Mouse (Mus musculus) T-helper 1 cell (primary cell): ENCODE results near the gene Creld2.

Experiments used
- in situ Hi-C: fragments of 300-600 bp; cut with MboI, MseI; formaldehyde crosslinking; loops from one replicate; pipeline ENCODE4 v1.15.1; 2025; ENCODE audit warnings: high pct_unique_total_duplicates

Creld2 gene

DNA sequence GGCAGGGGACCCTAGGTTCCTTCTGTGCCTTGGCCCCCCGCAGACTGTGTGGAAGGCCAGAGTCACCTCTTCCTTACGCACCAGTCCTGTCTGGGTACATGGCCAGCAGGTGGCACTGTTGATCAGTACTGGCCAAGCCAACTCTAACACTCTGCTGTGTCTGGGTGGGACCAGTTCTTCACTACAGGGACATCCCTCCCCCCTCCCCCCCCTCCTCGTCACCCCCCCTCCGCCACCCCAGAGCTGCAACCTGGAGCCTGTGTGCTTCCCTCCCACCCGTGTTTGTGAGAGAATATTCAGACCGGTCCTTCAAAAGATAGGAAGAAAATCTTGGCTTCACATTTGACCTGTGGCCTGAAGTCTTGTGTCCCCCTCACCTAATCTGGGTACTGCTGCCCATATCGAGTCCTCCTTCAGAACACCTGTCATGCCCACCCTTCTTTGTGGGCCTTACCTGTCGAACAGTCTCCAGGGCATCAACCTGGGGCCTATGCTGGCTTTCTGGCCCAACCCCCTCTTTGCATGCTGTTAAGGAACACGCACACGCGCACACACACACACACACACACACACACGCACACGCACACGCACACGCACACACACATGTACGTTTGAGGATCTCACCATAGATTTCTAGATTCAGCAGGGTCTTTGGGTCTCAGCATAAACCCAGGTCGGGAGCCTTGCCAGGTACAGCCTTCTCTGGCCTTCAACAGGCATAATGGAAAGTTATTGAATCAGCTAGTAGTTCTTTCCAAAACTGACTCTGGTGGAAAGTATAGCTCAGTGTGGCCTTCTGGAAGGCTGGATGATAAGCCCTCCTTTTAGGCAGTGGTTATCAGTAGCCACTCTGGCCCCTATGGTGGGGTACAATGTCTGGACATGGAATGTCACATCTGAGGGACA is 9.6 kb downstream of the Creld2 start:
- in situ Hi-C loops = loop anchor here (5.0 kb wide), 2 partner anchors 38 to 93 kb away; no protein-coding TSS in a partner anchor

DNA sequence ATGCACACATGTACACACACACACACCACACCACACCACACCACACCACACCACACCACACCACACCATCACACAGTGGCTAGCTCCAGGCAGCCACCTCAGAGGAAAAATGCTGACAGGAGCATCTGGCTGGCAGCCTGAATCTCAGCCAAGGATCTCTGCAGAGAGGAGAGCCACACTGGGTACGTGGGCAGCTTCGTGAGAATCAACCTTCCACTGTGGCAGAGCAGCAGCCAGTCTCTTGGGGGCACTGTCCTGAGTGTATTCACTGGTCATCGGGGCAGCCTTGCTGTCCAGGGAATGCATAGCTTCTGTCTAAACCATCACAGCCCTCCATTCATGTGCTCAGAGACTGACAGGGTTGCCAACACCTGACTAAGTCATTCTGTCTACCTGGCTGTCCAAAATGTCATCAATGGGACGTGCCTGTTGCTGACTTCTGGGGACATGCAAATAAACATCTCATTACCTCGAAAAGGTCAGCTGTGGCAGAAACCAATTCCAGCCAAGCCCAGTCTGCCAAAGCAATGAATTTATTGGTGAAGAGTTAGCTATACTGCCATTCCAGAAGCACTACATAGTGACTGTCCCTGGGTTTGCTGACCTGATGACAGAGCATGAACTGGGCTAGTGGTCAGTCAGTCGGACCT is 10.5 kb downstream of the Creld2 start:
- in situ Hi-C loops = loop anchor here (5.0 kb wide), 2 partner anchors 37 to 92 kb away; no protein-coding TSS in a partner anchor

DNA sequence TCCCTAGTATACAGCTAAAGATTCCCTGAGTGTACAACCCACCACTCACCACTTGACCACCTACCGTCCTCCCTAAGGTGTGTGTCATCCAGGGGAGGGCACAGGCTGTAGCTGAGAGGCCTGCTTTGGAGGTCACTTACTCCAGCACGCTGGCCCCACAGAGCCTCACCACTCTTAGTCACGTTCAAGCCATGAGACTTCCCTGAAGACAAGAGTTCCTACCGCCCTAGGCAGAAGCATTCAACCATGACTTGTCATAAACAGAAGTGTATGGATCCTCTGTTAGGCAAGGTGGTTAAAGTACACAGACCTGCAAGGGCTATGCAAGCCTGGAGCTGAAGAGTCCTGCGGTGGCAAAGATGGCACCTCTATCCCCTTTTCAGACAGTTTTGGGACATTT is 11.2 kb downstream of the Creld2 start:
- in situ Hi-C loops = no loop called here

DNA sequence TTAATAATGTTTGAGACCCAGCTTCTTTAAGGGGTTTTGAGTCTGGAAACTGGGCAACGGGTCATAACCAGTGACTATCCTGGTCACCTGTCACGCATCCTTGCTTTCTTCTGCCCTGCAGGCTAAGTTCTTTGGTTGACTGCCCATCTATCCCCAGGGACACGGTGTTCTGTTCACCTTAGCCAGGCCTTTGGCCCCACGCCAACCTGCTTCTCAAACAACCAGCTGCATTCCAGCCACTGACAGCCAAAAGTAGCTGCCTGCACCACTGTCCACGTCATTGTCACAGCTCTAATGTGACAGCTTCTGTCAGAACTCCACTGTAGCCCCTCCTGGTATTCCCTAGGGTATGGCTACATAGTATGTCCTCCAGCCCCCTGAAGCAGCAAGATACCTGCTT is 12.0 kb downstream of the Creld2 start:
- in situ Hi-C loops = no loop called here

DNA sequence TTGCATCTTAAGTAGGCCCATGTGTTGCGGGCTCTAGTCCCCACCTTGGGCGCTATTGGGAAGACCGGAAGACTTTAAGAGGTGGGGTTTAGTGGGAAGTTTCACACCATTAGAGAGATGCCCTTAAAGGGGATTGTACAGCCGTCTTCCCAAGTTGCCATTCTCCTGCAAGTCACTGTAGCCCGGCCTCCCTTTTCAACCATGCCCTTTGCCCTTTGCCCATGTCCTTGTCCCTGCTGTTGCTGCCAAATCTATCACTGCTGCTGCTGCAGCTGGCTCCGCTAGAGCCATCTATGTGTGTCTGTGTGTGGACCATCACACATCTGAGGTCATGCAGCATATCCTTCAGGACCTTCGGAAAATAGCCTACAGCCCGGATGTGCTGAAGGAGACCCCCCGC is 13.1 kb downstream of the Creld2 start:
- in situ Hi-C loops = no loop called here

DNA sequence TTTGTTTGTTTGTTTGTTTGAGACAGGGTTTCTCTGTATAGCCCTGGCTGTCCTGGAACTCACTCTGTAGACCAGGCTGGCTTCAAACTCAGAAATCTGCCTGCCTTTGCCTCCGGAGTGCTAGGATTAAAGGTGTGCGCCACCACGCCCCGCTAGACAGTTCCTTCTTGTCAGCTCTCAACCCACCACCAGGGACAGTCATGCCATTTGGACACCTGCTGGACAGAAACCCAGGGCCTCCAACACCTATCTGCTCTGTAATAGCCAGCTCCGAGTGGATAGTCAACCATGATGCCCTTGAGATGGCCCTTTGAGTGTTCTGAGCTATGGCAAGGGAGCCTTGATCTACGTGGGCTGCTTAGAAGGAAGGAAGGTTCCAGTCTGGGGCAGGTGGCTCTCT is 16.6 kb downstream of the Creld2 start:
- in situ Hi-C loops = no loop called here

DNA sequence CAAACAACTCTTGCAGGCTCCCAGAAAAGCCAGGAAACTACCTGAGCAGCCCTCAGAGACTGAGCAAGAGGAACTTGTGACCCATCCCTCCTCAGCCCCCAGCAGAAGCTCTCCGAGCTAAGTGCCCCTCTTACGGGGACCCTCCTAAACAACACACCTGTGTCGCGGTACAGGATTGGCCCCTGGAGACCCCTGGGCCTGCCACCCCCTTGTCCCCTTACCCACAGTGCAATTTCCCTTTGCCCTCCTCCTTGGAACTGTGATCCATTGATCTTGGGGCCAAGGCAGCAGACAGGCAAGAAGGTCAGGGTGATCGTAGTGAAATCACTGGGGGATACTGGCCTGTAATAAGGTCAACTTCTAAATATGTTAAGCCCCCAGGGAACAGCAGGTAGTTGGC is 17.1 kb downstream of the Creld2 start:
- in situ Hi-C loops = no loop called here

DNA sequence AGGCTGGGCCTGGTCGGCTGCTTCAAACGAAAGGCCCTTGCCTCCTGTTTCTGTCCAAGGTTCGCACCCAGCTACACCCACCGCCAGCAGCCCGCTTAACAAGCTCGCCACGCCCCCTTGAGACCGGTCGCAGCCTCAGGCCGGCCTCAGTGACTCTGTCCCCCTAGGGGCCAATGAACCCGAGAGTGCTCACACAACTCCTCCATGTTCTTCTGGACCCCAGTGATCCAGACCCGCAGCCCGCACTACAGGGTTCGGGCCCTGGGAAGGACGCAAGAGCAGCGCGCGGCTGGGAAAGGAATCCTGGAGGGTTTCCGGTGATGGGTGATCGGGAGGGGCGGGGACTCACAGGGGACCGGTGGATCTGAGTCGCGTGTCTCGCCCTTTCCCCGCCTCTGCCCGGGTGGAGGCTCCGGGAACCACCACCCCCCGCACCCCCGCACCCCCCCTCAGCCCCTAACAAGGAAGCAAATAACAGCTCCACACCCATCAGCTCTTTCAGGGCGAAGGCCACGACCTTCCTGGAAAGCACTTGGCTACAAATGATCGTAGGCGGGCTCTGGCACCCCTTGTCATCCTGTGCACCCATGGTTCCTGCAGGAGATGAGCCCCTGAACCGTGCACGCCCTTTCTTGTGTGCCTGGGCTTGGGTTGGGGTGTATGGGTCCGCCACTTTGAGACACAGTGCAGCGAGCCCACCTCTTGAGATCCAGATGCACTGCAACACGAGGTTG is 17.9 kb downstream of the Creld2 start:
- in situ Hi-C loops = no loop called here

DNA sequence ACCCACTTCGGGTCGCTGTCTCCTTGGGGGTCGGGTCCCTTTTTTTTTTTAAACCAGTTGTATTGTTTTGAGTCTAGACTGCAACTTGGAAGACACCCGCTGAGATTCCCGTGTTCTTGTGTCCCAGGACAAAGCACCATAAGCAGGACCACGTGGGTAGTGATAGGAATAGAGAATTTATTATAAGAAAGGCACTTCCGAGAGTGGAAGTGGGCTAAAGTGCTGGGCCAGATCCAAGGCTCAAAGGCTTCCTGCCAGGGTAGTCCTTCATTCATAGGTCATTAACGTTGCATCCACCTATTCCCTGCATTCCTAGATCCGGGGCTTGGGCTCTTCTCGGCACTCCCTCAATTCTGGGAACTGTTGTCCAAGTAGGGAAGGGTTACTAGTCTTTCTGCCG is 18.5 kb downstream of the Creld2 start:
- in situ Hi-C loops = no loop called here

DNA sequence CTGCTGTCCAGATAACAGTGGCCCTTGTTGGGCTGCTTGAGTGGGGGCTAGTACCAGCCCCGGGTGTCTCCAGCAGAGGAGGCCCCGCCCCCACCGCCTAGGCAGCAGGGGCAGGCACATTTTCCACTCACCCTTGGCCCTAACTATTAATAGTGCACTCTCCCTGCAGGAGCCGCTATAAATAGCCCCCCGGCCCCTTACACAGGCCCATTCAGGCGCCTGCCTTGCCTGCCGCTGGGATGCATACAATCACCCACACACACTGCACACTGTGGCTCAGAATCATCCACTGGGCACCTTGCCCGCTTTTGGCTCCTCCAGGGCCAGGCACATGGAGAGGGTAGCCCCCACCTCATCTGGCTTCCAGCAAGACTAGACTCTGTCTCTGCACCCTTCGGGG is 19.8 kb downstream of the Creld2 start:
- in situ Hi-C loops = no loop called here

DNA sequence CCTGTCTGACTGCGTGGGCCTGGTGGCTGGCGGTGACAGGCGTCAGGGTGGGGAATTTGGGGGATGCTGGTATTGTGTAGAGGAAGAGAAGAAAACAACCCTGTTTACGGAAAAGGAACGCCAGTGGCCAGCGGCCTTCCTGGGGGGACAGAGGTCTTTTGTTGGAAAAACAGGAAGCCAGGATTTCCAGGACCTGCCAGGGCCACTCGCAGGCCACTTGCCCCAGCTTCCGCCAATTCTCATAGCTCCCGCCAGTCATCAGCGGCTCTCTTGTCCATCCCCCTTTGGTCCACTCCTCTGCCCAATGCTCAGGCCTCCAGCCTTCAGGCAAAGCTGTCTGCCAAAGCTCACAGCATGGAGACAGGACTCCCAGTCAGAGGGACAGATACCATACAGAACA is 20.7 kb downstream of the Creld2 start:
- in situ Hi-C loops = no loop called here

DNA sequence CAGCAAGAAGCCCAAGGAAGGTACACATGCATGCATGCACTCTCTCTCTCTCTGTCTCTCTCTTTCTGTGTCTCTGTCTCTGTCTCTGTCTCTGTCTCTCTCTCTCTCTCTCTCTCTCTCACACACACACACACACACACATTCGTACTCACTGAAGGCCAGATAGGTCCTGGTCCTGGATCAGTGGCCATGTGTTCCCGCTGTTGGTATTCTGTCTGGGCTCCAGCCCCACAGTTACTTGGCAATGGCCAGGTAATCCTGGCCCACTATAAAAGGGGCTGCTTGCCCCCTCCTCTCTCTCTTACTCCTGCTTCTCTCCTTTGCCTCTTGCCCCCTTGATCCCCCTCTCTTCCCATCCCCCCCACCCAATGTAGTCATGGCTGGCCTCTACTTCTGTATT is 21.7 kb downstream of the Creld2 start:
- in situ Hi-C loops = no loop called here

DNA sequence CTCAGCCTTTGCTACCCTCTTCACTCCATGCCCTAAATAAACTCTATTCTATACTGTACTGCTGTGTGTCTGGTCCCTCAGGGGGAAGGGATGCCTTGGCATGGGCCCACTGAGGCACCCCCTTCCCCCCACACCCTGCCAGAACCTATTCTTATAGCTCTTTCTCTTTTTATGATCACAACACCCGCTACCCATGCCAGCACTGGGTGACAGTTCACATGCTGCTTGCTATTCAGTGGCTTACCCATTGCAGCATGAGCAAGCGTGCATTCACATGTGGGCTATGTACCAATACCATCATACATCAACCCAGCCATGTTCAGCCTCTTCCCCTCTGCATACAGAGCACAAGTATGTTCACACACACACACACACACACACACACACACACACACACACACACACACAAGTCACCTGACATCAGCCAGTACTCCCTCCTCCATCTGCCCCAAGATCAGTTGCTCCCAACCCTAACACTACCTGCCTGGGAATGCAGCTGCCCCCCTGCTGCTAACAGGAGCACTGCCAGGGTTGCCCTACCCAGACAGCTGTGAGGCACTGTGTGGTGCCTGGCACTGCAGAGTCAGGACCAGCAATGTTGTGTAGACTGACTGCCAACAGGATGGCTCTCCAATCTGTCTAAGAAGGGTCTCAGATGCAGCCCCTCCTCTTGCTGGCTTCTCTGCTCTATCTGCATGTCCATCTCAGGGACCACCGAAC is 22.3 kb downstream of the Creld2 start:
- in situ Hi-C loops = no loop called here

DNA sequence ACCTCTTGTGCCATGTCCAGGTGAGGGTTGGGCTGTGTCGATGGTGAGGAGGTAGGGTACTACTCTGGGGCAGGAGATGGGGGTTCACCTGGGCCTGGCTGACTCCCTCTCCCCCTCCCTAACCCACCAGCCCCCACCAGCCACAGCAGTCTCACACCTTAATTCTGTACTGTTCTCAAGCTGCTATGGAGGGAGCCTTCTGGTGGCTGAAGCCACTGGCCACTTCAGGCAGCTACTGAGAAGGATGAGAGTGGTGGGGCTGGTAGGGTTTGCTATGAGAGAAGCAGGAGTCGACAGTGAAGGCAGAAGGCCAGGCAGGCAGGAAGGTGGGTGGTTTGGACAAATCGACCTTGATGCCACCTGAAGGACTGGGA is 22.8 kb downstream of the Creld2 start:
- in situ Hi-C loops = no loop called here

DNA sequence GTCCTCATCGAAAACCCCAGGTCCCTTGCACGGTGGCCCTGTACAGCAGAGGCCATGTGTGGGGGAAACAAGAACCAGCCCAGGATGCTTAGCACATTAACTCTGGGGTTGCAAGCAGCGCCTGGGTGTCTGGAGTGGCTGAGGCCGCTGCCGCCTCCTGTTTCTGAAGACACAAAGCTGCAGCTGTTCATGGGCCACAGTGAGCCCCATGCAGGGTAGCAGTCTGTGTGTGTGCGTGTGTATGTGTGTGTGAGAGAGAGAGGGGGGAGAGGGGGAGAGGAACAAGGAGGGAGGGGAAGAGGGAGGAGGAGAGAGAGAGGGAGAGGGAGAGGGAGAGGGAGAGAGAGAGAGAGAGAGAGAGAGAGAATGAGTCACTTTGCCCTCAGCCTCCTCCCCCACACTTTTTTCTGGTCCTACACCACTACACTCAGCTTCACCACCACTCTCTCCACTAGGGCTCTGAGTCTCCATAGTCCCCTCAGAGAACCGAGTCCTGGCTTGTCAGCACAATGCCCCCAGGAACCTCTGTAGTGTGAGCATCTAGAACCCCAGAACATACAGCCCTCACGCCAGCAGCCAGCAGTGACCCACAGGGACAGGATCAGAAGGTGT is 24.1 kb downstream of the Creld2 start:
- in situ Hi-C loops = no loop called here

DNA sequence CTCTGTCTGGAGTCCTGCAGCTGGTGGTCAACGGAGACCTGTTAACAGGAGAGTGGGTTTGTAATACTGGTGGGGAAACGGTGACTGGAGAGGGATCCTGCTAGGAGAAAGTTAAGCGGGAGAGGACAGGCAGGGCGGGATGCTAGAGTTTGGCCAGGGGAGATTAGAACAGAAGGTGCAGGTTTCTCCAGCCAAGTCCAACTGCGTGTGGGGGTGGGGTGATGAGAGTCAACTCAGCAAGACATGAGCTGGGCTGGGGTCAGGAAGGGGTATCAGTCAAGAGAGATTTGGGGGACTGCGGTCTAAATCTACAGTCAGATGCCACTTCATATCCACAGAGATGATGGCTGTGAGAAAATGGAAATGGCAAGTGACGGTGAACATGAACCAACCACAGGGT is 25.5 kb downstream of the Creld2 start:
- in situ Hi-C loops = no loop called here

DNA sequence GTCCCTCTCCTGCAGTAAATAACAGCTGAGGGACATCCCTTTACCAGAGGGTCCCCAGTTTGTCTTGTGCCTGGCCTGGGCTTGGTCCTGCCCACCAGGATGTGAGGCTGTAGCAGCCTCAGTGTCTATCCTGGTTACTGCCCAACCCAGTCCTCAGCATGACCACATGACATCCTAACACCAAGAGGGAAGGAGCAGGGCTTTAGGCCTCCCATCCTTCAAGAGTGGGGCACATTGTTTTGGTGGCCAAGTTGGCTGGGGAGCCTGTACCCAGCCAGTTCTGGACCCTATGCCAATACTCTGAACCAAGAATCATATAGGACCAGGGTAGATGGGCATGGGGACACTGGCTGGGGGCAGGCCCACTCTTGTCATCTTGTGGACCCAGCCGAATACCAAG is 29.2 kb downstream of the Creld2 start:
- in situ Hi-C loops = no loop called here

DNA sequence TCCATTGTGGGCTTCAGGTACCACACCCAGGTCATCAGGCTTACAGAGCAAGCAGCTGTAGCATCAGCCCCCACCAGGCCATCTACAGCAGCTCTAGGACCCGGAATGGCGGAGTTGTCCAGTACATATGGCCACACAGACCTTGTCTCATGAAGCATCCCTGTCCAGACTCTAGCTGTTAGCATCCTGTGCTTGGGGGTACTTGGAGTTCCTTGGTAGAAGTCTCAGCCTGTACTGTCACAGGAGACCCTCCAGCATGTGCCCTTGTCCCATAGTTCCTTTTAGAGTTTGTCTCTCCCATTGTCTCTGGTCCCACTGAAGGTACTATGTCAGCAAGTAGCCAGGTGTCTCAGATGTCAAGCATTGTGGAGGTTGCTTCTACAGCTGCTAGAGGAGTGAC is 30.2 kb downstream of the Creld2 start:
- in situ Hi-C loops = no loop called here

DNA sequence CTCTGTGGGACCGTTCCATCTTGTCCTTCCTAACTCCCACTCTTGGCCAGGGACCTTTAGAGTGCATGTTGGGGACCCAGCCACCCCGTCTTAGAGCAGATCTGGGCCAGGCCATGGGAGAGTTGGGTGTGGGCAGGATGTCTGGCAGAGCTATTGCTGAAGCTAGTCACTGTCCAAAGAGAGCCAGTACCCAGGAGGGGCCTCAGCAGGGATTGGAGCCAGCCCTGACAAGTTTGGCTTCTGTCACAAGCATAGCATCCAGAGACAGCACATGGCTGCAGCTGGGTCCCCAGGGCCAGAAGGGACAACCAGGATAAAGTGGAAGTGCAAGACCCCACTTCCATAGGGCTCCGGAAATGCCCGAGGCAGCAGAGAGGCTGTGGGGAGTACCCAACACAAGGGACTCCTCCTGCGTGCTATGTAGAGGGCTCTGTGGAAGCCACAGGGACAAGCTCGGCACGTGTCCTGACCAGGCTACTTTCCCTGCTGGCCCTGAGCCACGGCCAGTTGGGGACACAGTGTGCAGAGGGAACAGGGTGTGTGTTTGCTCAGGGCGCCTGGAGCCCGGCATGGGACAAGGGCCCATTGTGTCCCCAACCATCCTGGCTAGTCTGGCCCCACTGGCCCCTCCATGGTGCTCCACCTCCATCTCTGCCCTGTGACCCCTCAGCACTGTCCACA is 30.8 kb downstream of the Creld2 start:
- in situ Hi-C loops = no loop called here

DNA sequence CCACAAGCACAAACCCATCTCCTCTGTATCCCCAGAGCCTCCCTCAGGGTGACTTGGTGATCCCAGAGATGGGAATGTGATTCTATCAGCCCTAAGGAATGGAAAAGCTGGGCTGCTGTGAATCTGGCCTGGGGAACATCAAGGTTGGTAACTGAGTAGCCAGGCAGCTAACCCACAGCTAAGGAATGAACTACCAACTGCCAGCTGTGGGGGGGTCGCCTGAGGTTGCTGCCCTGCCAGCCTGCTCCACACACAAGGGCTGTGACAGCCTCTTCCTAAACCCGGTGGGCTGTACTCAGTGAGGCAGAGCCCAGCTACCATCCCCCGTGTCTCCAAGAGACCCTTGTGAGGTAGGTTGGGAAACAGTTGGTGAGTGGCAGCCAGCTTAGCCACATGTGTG is 31.6 kb downstream of the Creld2 start:
- in situ Hi-C loops = no loop called here
